Mouse (Mus musculus) erythroblast, embryonic 14.5 days (primary cell): ENCODE measurements around the gene Usp36.

Experiments used
- GATA1 ChIP-seq: IDR thresholded peaks from 2 replicates; pipeline ENCODE4 v1.6.1; 2012; ENCODE audit warnings: low read length, inconsistent platforms, mixed read lengths
- TAL1 ChIP-seq: IDR thresholded peaks from 3 replicates; pipeline ENCODE4 v1.6.1; 2012; ENCODE audit warnings: low read length, inconsistent platforms, mixed read lengths

DNA sequence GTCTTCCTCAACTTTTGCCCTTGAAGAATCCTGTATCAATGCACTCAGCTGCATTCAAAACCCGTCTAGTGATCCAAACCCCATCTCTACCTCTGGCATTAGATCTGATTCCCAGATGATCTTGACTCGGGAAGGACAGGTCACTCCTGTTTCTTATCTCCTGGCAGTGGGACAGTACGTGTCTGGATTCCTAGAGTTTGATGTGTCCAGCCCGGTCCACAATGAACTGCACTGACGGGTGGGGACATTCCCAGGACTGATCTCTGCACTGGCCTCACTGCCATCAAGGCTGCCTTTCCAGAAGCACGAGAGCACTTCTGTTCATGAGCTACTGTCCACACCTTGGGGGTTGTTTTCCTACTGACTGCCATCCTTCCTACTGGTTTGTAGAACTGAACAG lies 73.6 kb downstream of the Usp36 start:
- no peak for TF ChIP-seq GATA1
- no peak for TF ChIP-seq TAL1
